9 mouse cellular contexts compared by ENCODE assay signal in the genomic region with DNA sequence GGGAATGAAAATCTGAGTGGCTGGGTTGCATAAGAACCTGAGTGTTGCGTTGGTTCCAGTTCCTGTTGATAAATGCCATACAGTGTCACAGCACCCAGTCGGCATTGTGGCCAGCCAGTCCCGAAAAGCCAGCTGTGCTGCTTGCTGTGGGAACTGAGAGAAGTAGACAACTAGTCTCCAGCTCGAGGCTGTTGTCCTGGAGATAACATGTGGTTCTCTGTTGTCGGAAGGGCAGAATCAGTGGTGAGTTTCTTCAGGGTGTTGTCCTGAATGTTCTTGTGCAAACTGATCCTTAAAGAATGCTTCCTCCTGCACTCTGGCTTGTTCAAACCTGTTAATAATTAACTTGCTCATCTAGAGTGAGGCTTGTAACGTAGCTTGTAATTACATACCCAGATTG.
DNase-seq lines count a peak whose midpoint lies in the region; ATAC-seq and TF ChIP-seq lines count a peak whose summit lies in the region.
"Had no signal": no experiment of that assay in that cellular context is flagged by ENCODE, and none has a peak within 500 bp of the region (broad histone marks: within the 10 kb centered on the region; RNA-seq: fewer than 3 reads in every experiment).

No protein-coding gene starts in this region.

- no peaks in the 10 kb centered on the region for H3K9me3 ChIP-seq in midbrain, embryonic 10.5 days (replicated peaks)
- no peaks in the 10 kb centered on the region for H3K9me3 ChIP-seq in midbrain, postnatal 0 days (ENCODE audit: low read length)
- no peaks in the 10 kb centered on the region for H3K9me3 ChIP-seq in limb, embryonic 14.5 days (ENCODE audit: control insufficient read depth, low read length)
- H3K9me3 ChIP-seq in stomach, embryonic 14.5 days (ENCODE audit: control insufficient read depth, low read depth, low read length): no peaks in the 10 kb centered on the region

- no peak for ATAC-seq in midbrain, postnatal 0 days (ENCODE audit: low FRiP score)
- peak; percentile 96 for ATAC-seq in granulocyte monocyte progenitor cell, adult 5-6 weeks (replicated peaks; ENCODE audit: poor library complexity, severe bottlenecking)
- no peak for ATAC-seq in limb, embryonic 14.5 days (ENCODE audit: low FRiP score, low read depth)
- ATAC-seq in stomach, embryonic 14.5 days (ENCODE audit: insufficient number of reproducible peaks, insufficient read depth, low FRiP score, low read depth): peak; percentile 82; the same call in 1 of the 2 replicates

- H3K9ac ChIP-seq in midbrain, postnatal 0 days (replicated peaks; ENCODE audit: low read length, poor library complexity, severe bottlenecking): no peak overlapping the region
- no peak overlapping the region for H3K9ac ChIP-seq in limb, embryonic 14.5 days (ENCODE audit: low read depth, low read length, severe bottlenecking)
- no peak overlapping the region for H3K9ac ChIP-seq in stomach, embryonic 14.5 days (replicated peaks; ENCODE audit: low read depth, low read length)

- H3K4me3 ChIP-seq in midbrain, embryonic 10.5 days: no peak overlapping the region
- H3K4me3 ChIP-seq in midbrain, postnatal 0 days (ENCODE audit: low read depth, low read length): no peak overlapping the region
- H3K4me3 ChIP-seq in limb, embryonic 14.5 days (replicated peaks; ENCODE audit: low read length): no peak overlapping the region
- no peak overlapping the region for H3K4me3 ChIP-seq in stomach, embryonic 14.5 days (ENCODE audit: low read depth, low read length)
- H3K4me3 ChIP-seq: myocyte had no signal

- H3K27me3 ChIP-seq in midbrain, embryonic 10.5 days (ENCODE audit: low read depth, poor library complexity, severe bottlenecking): no peaks in the 10 kb centered on the region
- no peaks in the 10 kb centered on the region for H3K27me3 ChIP-seq in midbrain, postnatal 0 days (ENCODE audit: insufficient read depth, low read length)
- no peaks in the 10 kb centered on the region for H3K27me3 ChIP-seq in limb, embryonic 14.5 days (ENCODE audit: control insufficient read depth, insufficient read depth, low read length)
- no peaks in the 10 kb centered on the region for H3K27me3 ChIP-seq in stomach, embryonic 14.5 days (ENCODE audit: control insufficient read depth, insufficient read depth, low read length)

- peak; percentile 19 for DNase-seq in midbrain, embryonic 10.5 days (ENCODE audit: low spot score)
- DNase-seq in midbrain, postnatal 0 days (ENCODE audit: low spot score): no peak
- DNase-seq in limb, embryonic 14.5 days (ENCODE audit: low spot score): peak; percentile 7
- DNase-seq in cerebellum, postnatal 14 days: no peak
- DNase-seq in spleen, adult 18-20 months: no peak
- no peak for DNase-seq in right cerebral cortex, postnatal 14 days

- no peak for TF ChIP-seq CTCF in midbrain, postnatal 0 days (IDR thresholded peaks at IDR 0.05)

- H3K4me2 ChIP-seq in midbrain, postnatal 0 days (ENCODE audit: low read depth, low read length, poor library complexity, severe bottlenecking): no peak overlapping the region
- peak overlapping the region; percentile 17; the same call in 1 of the 2 replicates for H3K4me2 ChIP-seq in limb, embryonic 14.5 days (replicated peaks; ENCODE audit: low read depth, low read length, severe bottlenecking)
- H3K4me2 ChIP-seq in stomach, embryonic 14.5 days (replicated peaks; ENCODE audit: low read depth, low read length): peak overlapping the region; percentile 23; the same call in 1 of the 2 replicates

- H3K36me3 ChIP-seq in midbrain, embryonic 10.5 days: peaks cover 78% of the 10 kb centered on the region
- peaks cover 17% of the 10 kb centered on the region for H3K36me3 ChIP-seq in midbrain, postnatal 0 days (ENCODE audit: insufficient read depth, low read length)
- peaks cover 13% of the 10 kb centered on the region for H3K36me3 ChIP-seq in limb, embryonic 14.5 days (ENCODE audit: control insufficient read depth, insufficient read depth, low read length)
- no peaks in the 10 kb centered on the region; the same call in 1 of the 2 replicates for H3K36me3 ChIP-seq in stomach, embryonic 14.5 days (ENCODE audit: control insufficient read depth, insufficient read depth, low read length)

- no peak overlapping the region for H3K27ac ChIP-seq in midbrain, embryonic 10.5 days (replicated peaks)
- no peak overlapping the region for H3K27ac ChIP-seq in midbrain, postnatal 0 days (ENCODE audit: low read depth, low read length)
- peak overlapping the region; percentile 43; the same call in 1 of the 2 replicates for H3K27ac ChIP-seq in limb, embryonic 14.5 days (replicated peaks; ENCODE audit: low read depth, low read length)
- H3K27ac ChIP-seq in stomach, embryonic 14.5 days (ENCODE audit: low read length): peak overlapping the region; percentile 61; the same call in 1 of the 2 replicates

- H3K4me1 ChIP-seq in midbrain, embryonic 10.5 days: no peaks in the 10 kb centered on the region
- no peaks in the 10 kb centered on the region for H3K4me1 ChIP-seq in midbrain, postnatal 0 days (ENCODE audit: insufficient read depth, low read length)
- H3K4me1 ChIP-seq in limb, embryonic 14.5 days (ENCODE audit: control insufficient read depth, insufficient read depth, low read length): peaks cover 9% of the 10 kb centered on the region
- no peaks in the 10 kb centered on the region for H3K4me1 ChIP-seq in stomach, embryonic 14.5 days (ENCODE audit: control insufficient read depth, insufficient read depth, low read length)

- 77% methylated on average over 6 of the region's 6 CpGs for WGBS in midbrain, embryonic 10.5 days
- 77% methylated on average over 6 of the region's 6 CpGs for WGBS in midbrain, postnatal 0 days
- 21% methylated on average over 6 of the region's 6 CpGs for WGBS in limb, embryonic 14.5 days
- WGBS in stomach, embryonic 14.5 days: 51% methylated on average over 6 of the region's 6 CpGs

- TF ChIP-seq POLR2A in limb, embryonic 14.5 days (IDR thresholded peaks at IDR 0.05; ENCODE audit: borderline replicate concordance, extremely low read depth, insufficient read depth, insufficient read length): no peak

Comparison
In these comparisons a context has a peak if more than half of its experiments do, and no peak if none do; other contexts are left out.
1. DNase-seq: peak in midbrain, embryonic 10.5 days (single experiment) and limb, embryonic 14.5 days (single experiment); none in midbrain, postnatal 0 days (single experiment), cerebellum, postnatal 14 days (0 of 2), spleen, adult 18-20 months (0 of 2) and right cerebral cortex, postnatal 14 days (single experiment).
2. H3K27ac ChIP-seq: peak in limb, embryonic 14.5 days (single experiment) and stomach, embryonic 14.5 days (single experiment); none in midbrain, embryonic 10.5 days (single experiment) and midbrain, postnatal 0 days (single experiment).
3. ATAC-seq: peak in granulocyte monocyte progenitor cell, adult 5-6 weeks (single experiment) and stomach, embryonic 14.5 days (single experiment); none in midbrain, postnatal 0 days (single experiment) and limb, embryonic 14.5 days (single experiment).